Mouse (Mus musculus) bone marrow macrophage, adult 2 months (primary cell): Measurements from ENCODE around the gene Hcrtr1.

ENCODE experiments used
- CTCF ChIP-seq: IDR thresholded peaks from 2 replicates; pipeline ENCODE4 v1.5.1; 2012; ENCODE audit warnings: low read depth, mild to moderate bottlenecking, low read length, moderate library complexity
- POLR2A ChIP-seq: IDR thresholded peaks from 2 replicates; pipeline ENCODE4 v1.6.1; 2012; ENCODE audit warnings: mild to moderate bottlenecking, low read depth, low read length, borderline replicate concordance

DNA sequence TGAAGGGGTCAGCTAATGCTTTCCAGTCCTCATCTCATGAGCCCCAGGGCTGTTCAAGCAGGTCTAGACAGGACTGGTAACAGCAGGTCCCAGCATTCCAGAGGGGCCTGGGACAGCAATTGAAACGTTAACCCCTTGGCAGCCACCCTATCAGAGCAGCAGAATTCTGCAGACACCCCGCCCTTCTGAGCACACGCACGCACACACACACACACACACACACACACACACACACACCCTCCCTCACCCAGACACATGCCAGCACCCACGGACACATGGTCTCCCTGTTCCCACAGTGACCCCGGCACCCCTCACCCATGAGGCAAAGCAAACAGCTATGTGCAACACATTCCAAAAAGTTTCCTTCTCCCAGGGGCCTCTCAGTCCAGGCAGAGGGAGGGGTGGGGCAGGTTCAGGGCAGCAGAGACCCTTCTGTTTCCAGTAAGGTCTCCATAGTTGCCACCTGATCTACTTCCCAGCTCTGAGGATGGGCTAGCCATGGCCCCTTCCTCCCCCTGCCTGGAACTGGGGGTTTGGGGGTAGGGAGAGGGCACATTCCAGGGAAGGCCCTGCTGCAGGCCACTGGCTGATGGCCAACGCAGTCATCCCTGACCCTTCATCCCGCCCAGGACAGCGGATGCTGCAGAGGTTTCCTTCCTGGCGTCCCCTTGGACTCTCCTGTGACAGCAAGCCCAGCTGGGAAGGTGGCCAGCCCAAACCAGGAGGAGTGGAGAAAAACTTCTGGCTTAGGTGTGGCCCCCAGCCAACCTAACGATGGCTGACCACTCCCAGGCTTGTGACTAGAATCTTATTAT, 33.0 kb upstream of the Hcrtr1 start:
- TF ChIP-seq POLR2A (no peak), CTCF (no peak)
